Mouse (Mus musculus): ENCODE data around the gene C130050O18Rik.

DNA sequence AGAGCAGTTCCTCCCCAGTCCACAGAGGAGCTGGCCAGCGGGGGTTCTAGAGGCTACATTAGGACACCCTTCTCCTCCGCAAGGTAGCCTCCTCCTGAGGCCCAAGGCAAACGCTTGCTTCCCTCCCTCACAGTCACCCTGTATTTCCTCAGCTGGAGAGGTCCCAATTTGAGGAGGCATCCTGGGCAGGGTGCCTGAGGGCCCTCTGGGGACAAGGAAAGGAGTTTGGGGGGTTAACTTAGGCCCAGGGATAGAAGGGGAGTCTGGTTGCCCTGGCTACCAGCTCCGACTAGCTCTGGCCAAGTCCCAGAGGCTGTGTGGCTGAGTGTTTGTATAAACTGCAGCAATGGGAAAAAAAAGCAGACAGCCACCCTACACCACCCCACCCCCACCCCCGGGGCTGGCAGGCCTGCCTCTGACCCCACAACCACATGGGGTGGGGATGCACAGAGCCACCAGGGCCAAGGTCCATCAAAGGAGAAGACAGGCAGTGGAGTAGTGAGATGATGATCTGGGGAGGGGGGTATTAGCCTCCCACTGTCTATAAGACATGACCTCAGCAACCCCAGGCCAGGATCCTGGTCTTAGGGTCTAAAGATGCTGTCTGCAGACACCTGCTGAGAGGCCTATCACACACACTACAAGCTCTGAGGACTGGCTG is 40.0 kb upstream of the C130050O18Rik start:
- TF ChIP-seq MAX (IDR thresholded peaks at IDR 0.05; ENCODE audit: low read depth) (no peak), TCF3 (IDR thresholded peaks at IDR 0.05; ENCODE audit: insufficient read length, low read depth) (no peak), POLR2A (IDR thresholded peaks at IDR 0.05; ENCODE audit: insufficient read length, low read depth) (no peak), E2F4 (IDR thresholded peaks at IDR 0.05; ENCODE audit: insufficient read depth) (no peak), POLR2AphosphoS2 (IDR thresholded peaks at IDR 0.05; ENCODE audit: insufficient read length, low read depth) (no peak), USF1 (IDR thresholded peaks at IDR 0.05; ENCODE audit: low read depth) (no peak), TCF12 (IDR thresholded peaks at IDR 0.05; ENCODE audit: insufficient read depth, poor library complexity, severe bottlenecking) (no peak), CEBPB (IDR thresholded peaks at IDR 0.05; ENCODE audit: insufficient read depth, poor library complexity, severe bottlenecking) (no peak), MYOG (IDR thresholded peaks at IDR 0.05; ENCODE audit: control insufficient read depth in 1 of 3, insufficient read depth in 1 of 3, insufficient read length in 2 of 3, low read depth in 2 of 3) (no peak), REST (IDR thresholded peaks at IDR 0.05; ENCODE audit: insufficient read depth, insufficient read length) (no peak)

All from myocyte (in vitro differentiated cells).